Mouse (Mus musculus): ENCODE measurements at regions not wholly inside any gene's neighbourhood (a gene's known extent, or its start where the extent isn't known, plus 50 kb on each side); places are given as distances from the start of the nearest gene placed in this dataset.

GRCm38 (mm10) chr1:61273843-61274242, 296.1 kb downstream of the Icos start:
- ATAC-seq = no peak

GRCm38 (mm10) chr1:61274244-61274643, 296.5 kb downstream of the Icos start:
- ATAC-seq = no peak

DNA sequence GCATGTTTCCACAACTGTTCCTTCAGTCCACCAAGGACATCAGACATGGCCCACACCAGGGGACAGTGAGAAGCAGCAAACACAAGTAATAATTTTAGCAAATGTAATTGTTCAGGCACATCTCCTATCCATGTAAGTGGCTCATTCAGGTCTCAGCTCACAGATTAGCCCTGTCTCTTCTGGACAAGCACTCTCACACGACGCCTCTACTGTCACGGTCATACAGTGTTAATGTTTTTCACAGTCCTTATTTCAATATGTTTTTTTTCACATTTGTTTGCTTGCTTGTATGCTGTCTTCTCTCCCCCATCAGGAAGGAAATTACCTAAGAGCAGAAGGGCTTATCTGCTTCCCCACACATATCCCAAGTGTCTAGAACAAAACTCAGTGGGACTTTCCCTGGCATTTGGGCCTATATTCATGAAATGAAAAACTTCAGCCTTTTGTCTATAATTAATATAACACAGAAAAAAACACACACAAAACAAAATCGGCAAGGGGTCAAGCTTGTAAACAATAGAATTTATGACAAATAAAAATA, 299.5 kb downstream of the Icos start:
- ATAC-seq = no peak

GRCm38 (mm10) chr1:61288185-61288584, 310.5 kb downstream of the Icos start:
- no peak for ATAC-seq

DNA sequence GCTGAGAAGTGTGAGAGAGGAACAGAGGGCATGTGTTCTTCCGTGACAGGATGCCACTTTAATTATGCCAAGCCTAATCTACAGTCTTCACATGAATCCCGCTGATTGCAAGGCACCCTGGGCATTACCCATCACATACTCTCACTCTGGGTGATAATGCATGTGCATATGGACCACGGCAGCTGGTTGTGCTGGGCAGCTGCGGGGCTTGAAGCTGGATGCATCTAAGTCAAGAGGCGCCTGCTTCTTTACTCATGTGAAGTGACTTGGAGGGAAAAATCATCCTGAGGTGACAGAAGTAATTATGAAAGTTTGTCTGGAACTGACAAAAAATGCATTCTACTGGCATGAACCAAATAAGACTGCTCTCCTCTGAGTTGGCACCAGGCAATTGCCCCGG, 311.2 kb downstream of the Icos start:
- ATAC-seq = no peak

DNA sequence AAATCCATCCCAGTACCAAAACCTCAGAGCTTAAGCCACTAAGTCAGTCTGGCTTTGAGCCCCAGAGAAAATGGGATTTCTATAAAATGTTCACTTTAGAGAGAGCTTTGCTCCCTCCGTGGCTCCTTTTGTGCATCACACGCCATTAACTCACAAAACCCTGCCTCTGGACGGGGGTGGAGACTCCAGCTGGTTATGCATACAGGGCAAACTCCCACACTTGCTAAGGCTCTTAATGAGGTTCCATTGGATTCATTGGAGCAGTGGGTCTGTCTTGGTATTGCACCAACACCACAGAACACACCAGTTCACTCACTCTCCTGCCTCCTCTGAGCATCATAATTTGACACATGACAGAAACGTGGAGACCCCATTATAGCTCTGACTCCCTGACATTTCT, 311.8 kb downstream of the Icos start:
- ATAC-seq = no peak

- ATAC-seq = no peak
Measured at GRCm38 (mm10) chr1:61293106-61293505, 315.4 kb downstream of the Icos start.

- ATAC-seq = no peak
Measured at GRCm38 (mm10) chr1:61295219-61295618, 317.5 kb downstream of the Icos start.

DNA sequence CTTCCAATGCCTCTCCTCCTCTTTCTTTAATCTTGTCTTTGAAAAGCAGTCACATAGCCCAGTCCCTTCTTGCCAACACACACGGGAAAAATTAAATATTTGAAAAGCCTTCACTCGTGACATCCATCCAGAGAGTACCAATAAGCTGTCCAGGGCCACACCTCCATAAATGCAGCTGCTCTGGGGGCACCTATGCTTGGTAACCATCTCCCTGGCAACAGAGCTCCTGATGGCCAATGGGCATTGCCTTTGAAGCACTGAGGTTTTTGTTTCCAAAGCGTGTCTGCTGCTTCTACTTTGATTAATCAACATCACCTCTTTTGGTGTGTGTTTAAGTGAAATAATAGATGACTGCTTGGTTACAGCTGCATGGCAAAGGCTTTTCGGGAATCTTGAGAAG, 319.1 kb downstream of the Icos start:
- ATAC-seq = no peak

- ATAC-seq = no peak
Measured at GRCm38 (mm10) chr1:61297361-61297760, 319.6 kb downstream of the Icos start.

GRCm38 (mm10) chr1:61298064-61298463, 320.3 kb downstream of the Icos start:
- no peak for ATAC-seq

GRCm38 (mm10) chr1:61298779-61299178, 321.1 kb downstream of the Icos start:
- no peak for ATAC-seq

DNA sequence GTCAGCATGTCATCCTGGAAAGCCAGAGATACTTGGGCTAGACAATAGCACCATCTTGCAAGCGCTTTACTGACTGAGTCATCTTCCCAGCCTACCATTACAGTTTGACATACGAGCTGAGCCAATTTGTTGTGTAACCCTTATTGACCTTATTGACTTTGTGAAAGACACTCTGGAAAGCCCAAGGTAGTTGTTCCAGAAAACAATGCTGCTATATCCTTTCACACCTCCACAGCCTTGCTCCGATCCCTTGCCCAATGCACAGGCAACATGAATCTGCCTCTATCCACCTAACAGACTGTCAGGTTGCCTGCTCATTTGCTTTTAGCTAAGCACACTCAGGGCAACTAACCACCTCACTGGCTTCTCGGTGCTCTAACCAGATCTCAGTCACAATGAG, 322.8 kb downstream of the Icos start:
- no peak for ATAC-seq

DNA sequence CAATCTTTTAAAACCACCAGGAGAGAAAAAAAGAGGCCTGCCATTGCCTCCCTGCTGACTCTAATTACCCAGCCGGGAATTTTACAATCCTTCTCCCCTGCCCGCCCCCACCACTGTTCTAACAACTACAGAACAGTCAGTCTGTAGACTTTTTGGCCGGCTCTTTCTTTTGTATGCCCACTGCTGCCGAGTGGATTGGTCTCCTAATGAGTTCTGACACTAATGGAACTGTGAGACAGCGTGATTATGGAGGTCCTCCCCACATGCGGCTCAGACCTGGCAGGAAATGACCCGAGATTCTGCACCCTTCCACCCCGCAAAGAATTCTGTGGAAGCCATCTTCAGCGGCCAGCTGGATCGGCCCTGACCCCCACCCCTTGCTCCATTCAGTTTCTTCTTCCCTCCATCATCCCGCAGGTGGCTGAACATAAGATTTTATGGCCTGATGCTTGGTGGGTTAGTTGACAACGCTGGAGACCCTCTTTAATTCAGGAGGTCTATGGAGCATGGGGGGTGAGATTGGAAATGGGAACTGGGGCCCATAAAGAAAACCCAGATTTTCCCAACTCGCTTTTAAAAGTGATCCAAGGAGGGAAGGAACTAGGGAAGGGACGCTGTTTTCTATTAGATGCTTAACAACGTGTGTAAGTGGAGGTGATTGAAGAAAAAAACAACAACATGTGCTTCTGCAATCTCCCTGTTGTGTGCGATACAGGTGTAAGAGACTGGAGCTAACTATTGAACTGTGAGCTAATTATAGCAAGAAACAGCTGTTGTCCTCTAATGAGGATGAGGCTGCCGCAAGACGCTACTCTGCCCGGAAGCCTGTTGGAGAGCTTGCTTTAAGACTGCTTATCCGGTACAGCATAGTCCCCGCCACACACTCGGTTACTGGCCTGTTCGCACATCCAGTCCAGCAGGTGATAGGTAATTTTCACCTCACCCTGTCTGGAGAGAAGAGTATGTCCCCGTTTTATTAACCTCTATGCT, 323.6 kb downstream of the Icos start:
- ATAC-seq = no peak

DNA sequence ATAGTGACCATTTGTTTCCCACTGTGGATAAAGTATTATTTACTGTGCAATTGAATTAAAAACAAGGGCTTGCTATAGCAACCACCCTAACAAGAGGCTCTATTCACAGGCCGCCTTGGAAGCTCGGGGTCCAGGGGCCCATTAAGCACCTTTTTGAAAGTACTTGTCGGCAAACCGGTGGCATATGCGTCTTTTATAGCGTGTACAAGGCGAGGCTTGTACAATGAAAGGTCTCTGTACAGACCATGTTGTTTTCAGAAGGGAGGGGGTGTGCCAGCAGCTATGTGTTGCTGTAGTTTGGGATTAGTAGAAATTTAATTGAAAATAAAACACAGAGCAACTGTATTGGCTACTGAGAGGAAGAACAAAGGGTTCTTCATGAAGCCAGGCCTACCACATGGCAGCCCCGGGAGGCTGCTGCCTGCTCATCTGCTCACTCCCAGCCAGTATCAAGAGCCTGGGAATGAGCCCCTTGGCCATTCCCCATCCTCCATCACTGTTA, 324.9 kb downstream of the Icos start:
- no peak for ATAC-seq

GRCm38 (mm10) chr1:61306296-61306695, 328.6 kb downstream of the Icos start:
- no peak for ATAC-seq

DNA sequence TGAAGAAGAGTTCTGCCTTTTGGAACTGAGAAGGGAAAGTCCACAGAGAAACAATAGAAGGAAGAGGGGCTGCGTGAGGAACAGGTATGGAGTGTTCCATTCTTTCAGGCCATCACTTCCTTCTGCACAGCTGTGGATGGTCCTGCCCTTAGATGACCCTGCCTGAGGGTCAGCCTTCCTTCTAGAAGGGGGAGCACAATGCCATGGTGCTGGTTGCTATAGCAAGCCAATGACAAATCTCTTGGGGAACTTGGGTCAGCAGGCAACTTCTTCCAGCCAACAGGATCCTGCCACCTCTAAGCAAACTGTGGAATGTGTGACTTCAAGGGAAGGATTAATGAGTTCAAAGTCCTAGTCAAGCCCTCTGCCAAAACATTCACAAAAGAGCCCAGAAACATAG, 329.1 kb upstream of the Pard3b start:
- no peak for ATAC-seq

- no peak for ATAC-seq
Measured at GRCm38 (mm10) chr1:61310063-61310760, 328.4 kb upstream of the Pard3b start.

GRCm38 (mm10) chr1:61310761-61311090, 327.9 kb upstream of the Pard3b start:
- no peak for ATAC-seq

DNA sequence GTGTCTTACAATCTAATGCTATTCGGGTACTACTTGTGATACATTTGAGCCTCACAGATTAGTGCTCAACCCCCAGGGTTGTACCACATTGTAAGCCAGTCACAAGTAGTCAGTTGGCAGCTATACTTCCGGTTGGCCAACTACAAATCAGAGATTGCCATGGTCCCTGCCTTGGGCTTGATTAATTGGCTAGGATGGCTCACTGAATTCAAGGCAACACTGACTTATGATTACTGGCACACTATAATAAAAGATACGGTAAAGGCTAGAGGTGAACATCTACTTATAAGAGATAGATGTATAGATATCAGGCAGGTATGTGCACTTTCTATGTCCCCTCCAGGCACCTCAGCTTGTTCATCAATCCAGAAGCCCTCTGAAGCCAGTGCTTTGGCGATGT, 325.4 kb upstream of the Pard3b start:
- ATAC-seq = no peak

GRCm38 (mm10) chr1:61316261-61316660, 322.4 kb upstream of the Pard3b start:
- no peak for ATAC-seq

GRCm38 (mm10) chr1:61316736-61317135, 321.9 kb upstream of the Pard3b start:
- no peak for ATAC-seq

- no peak for ATAC-seq
Measured at GRCm38 (mm10) chr1:61318042-61318441, 320.6 kb upstream of the Pard3b start.
